Mouse (Mus musculus) thymus, adult 2 months (tissue): ENCODE data around the gene Tigd4. TPM values are rescaled to one million over a fixed set of nuclear protein-coding genes. Genes with fewer than 3 reads are reported as not detected.

Source experiments
- DNase-seq: peaks from one replicate; pipeline ENCODE4 v3.0.0; 2021
- H3K27ac ChIP-seq: fragments of 200-500 bp; 2 replicates; pipeline ENCODE4 v1.5.1; 2012; ENCODE audit warnings: low read length, control low read depth; ENCODE audit not compliant: control insufficient read depth, insufficient read depth
- H3K27me3 ChIP-seq: fragments of 200-500 bp; 2 replicates; pipeline ENCODE4 v1.6.1; 2012; ENCODE audit warnings: mild to moderate bottlenecking, low read length, moderate library complexity, mixed read lengths; ENCODE audit not compliant: control insufficient read depth, insufficient read depth
- H3K36me3 ChIP-seq: fragments of 200-500 bp; 2 replicates; pipeline ENCODE4 v1.6.1; 2012; ENCODE audit warnings: mild to moderate bottlenecking, low read length, moderate library complexity; ENCODE audit not compliant: control insufficient read depth, insufficient read depth
- H3K4me1 ChIP-seq: fragments of 200-500 bp; replicated peaks from 2 replicates; pipeline ENCODE4 v1.6.1; 2012; ENCODE audit warnings: low read length; ENCODE audit not compliant: control insufficient read depth, insufficient read depth
- H3K4me3 ChIP-seq: fragments of 200-500 bp; 2 replicates; pipeline ENCODE4 v1.5.1; 2012; ENCODE audit warnings: mild to moderate bottlenecking, low read length, control low read depth, moderate library complexity; ENCODE audit not compliant: control insufficient read depth, insufficient read depth
- CTCF ChIP-seq: fragments of 200-500 bp; IDR thresholded peaks from 2 replicates; pipeline ENCODE4 v1.5.1; 2012; ENCODE audit warnings: mild to moderate bottlenecking, control low read depth, low read length, moderate library complexity, borderline replicate concordance; ENCODE audit not compliant: control insufficient read depth, poor library complexity, insufficient read depth; ENCODE audit errors: extremely low read depth
- POLR2A ChIP-seq: fragments of 200-500 bp; IDR thresholded peaks from 2 replicates; pipeline ENCODE4 v1.6.1; 2012; ENCODE audit warnings: mild to moderate bottlenecking, low read length, control low read depth, moderate library complexity; ENCODE audit not compliant: control insufficient read depth, poor library complexity, insufficient read depth; ENCODE audit errors: extremely low read depth
- WGBS: fragments of 180-500 bp; shearing (Covaris S2); methylation state at CpG from one replicate; pipeline ENCODE4 v1.1.7; 2018; 5-methylcytosine and 5-hydroxymethylcytosine counted together
- polyA plus RNA-seq: library from polyadenylated mRNA; depleted of rRNA; stranded (reverse); fragments of >200 nt; gene quantifications from 2 replicates; pipeline ENCODE4 v1.2.3, GENCODE M21; 2012

Gene Tigd4
- polyA plus RNA-seq, 1 experiment: not detected

DNA sequence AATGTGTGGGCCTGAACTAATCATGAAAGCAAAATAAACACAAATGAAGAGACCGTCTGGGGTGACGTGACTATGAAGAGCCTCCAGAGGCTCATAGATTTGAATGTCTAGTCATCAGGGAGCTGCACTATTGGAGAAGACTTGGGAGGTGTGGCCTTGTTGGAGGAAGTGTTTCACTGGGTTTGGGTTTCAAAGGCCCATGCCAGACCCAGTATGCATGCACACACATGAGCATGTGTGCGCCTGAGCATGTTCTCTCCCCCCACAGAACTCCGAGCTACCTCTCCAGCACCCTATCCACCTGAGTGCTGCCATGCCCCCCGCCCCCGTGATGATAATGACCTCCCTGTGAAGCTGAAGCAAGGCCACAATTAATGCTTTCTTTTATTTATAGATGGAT, 23.8 kb upstream of the Tigd4 start:
- 88% methylated on average over 6 of the region's 6 CpGs for WGBS
- no peak for TF ChIP-seq CTCF
- no peak for TF ChIP-seq POLR2A

GRCm38 (mm10) chr3:84570501-84570900, 22.9 kb upstream of the Tigd4 start:
- Histone ChIP-seq H3K4me1 (no peaks in the 10 kb centered on the region), H3K27me3 (no peaks in the 10 kb centered on the region), H3K27ac (no peak overlapping the region), H3K36me3 (no peaks in the 10 kb centered on the region), H3K4me3 (no peak overlapping the region)
- WGBS: 61% methylated on average over 3 of the region's 3 CpGs
- TF ChIP-seq CTCF: no peak
- TF ChIP-seq POLR2A: no peak
- DNase-seq: no peak

More for the DNA sequence above, 23.8 kb upstream of the Tigd4 start:
- DNase-seq: no peak
- H3K4me3 ChIP-seq: no peak overlapping the region
- no peaks in the 10 kb centered on the region for H3K36me3 ChIP-seq
- no peaks in the 10 kb centered on the region for H3K4me1 ChIP-seq
- H3K27ac ChIP-seq: no peak overlapping the region
- no peaks in the 10 kb centered on the region for H3K27me3 ChIP-seq

DNA sequence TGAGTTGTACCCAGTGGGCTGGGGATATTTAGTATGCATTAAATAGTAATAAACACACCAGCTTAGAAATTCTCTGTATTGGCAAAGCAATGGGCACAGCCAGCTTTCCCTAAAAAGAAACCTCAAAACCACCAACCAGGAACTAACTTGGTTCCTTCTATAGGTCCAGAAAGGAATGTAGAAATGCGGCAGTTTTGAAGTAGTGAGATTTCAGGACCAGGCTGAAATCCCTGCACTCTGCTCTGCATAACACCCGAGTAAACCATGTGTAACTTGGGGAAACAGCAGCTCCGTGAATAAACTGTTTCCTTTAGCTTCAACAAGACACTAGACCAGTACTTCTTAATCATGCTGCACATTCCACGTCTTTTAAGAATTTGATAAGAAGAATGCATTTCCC, 12.7 kb upstream of the Tigd4 start:
- no peaks in the 10 kb centered on the region for H3K36me3 ChIP-seq
- H3K4me3 ChIP-seq: no peak overlapping the region
- peaks cover 8% of the 10 kb centered on the region for H3K4me1 ChIP-seq
- DNase-seq: no peak
- TF ChIP-seq CTCF: no peak
- no peak for TF ChIP-seq POLR2A
- H3K27me3 ChIP-seq: no peaks in the 10 kb centered on the region
- WGBS: 54% methylated on average over 4 of the region's 4 CpGs
- H3K27ac ChIP-seq: no peak overlapping the region

- WGBS: 3% methylated on average over 4 of the region's 4 CpGs
- Histone ChIP-seq H3K27ac (peak overlapping the region; percentile 2; the same call in 1 of the 2 replicates), H3K4me1 (peaks cover 8% of the 10 kb centered on the region), H3K36me3 (no peaks in the 10 kb centered on the region), H3K4me3 (peak overlapping the region; percentile 65), H3K27me3 (no peaks in the 10 kb centered on the region)
- no peak for DNase-seq
- TF ChIP-seq CTCF (no peak), POLR2A (no peak)
Measured at GRCm38 (mm10) chr3:84581696-84582022, 11.7 kb upstream of the Tigd4 start.

GRCm38 (mm10) chr3:84582023-84582912, 11.1 kb upstream of the Tigd4 start, which contains the start of gene Arfip1:
Arfip1 (minus strand) TSS chr3:84582625.
- peak within 1 kb of the TSS; percentile 2; the same call in 1 of the 2 replicates for H3K27ac ChIP-seq
- TF ChIP-seq CTCF (0 out of 2 replicates have a peak, but pooled peaks have one; percentile 19), POLR2A (peak; percentile 38; the same call in 1 of the 2 replicates)
- no peaks in the 10 kb centered on the region for H3K36me3 ChIP-seq
- peak within 1 kb of the TSS; percentile 65 for H3K4me3 ChIP-seq
- peaks cover 8% of the 10 kb centered on the region for H3K4me1 ChIP-seq
- DNase-seq: peak; percentile 94
- H3K27me3 ChIP-seq: no peaks in the 10 kb centered on the region
- 1% methylated on average over 70 of the region's 70 CpGs for WGBS

DNA sequence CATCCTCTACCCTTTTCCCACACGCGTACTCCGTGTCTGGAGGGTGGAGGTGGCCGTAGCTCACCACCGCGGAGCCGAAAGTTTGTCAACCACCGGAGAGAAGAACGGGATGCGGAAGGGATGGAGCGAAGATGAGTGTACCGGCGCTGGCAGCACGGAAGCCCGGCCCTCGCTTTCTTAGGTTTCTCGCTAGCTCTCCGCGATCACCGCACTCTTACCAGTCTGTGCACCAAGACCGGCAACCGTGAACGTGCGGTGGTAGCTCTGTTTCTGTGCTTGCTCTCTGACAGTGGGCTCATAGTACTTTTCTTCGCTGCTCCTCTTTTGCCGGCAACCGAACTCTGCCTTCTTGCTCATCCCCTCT, 10.5 kb upstream of the Tigd4 start:
- under 1% methylated on average over 27 of the region's 27 CpGs for WGBS

GRCm38 (mm10) chr3:84586736-84587135, 6.6 kb upstream of the Tigd4 start:
- no peaks in the 10 kb centered on the region for H3K27me3 ChIP-seq
- H3K27ac ChIP-seq: no peak overlapping the region
- DNase-seq: no peak
- H3K4me1 ChIP-seq: peaks cover 8% of the 10 kb centered on the region
- whole genome bisulfite sequencing: 60% methylated on average over 5 of the region's 5 CpGs
- TF ChIP-seq CTCF: no peak
- no peak for TF ChIP-seq POLR2A
- no peaks in the 10 kb centered on the region for H3K36me3 ChIP-seq
- no peak overlapping the region for H3K4me3 ChIP-seq

More for the DNA sequence above, 10.5 kb upstream of the Tigd4 start:
- no peaks in the 10 kb centered on the region for H3K36me3 ChIP-seq
- H3K4me3 ChIP-seq: peak overlapping the region; percentile 65
- no peak for DNase-seq
- H3K27me3 ChIP-seq: no peaks in the 10 kb centered on the region
- 0 out of 2 replicates have a peak, but pooled peaks have one; percentile 8 for TF ChIP-seq POLR2A
- TF ChIP-seq CTCF: 0 out of 2 replicates have a peak, but pooled peaks have one; percentile 8
- peaks cover 8% of the 10 kb centered on the region for H3K4me1 ChIP-seq
- H3K27ac ChIP-seq: no peak overlapping the region
